Mouse (Mus musculus) limb, embryonic 14.5 days (tissue): ENCODE data around the gene Plxdc2. TPM values are rescaled to one million over a fixed set of nuclear protein-coding genes. Genes with fewer than 3 reads are reported as not detected.

Experiments used
- ATAC-seq: fragments of 200-750 bp; cut with Nextera tagmentation; 2 replicates; pipeline ENCODE4 v1.8.0; 2017; ENCODE audit warnings: low read depth, moderate number of reproducible peaks, moderate TSS enrichment; ENCODE audit not compliant: low FRiP score
- DNase-seq: peaks from one replicate; pipeline ENCODE4 v3.0.0-alpha.2; 2015; ENCODE audit warnings: low spot score
- H3K27ac ChIP-seq: fragments of 300-500 bp; sonication (generic); replicated peaks from 2 replicates; pipeline ENCODE4 v1.5.1; 2014; ENCODE audit warnings: low read depth, mild to moderate bottlenecking, low read length, moderate library complexity, mixed read lengths
- H3K27me3 ChIP-seq: fragments of 300-500 bp; sonication (generic); 2 replicates; pipeline ENCODE4 v1.6.1; 2014; ENCODE audit warnings: low read length, mixed read lengths; ENCODE audit not compliant: control insufficient read depth, insufficient read depth
- H3K36me3 ChIP-seq: fragments of 300-500 bp; sonication (generic); 2 replicates; pipeline ENCODE4 v1.6.1; 2014; ENCODE audit warnings: mild to moderate bottlenecking, low read length, moderate library complexity, mixed read lengths; ENCODE audit not compliant: control insufficient read depth, insufficient read depth
- H3K4me1 ChIP-seq: fragments of 300-500 bp; sonication (generic); 2 replicates; pipeline ENCODE4 v1.6.1; 2014; ENCODE audit warnings: antibody characterized with exemption, low read length, mixed read lengths; ENCODE audit not compliant: control insufficient read depth, insufficient read depth
- H3K4me2 ChIP-seq: fragments of 300-500 bp; sonication (generic); replicated peaks from 2 replicates; pipeline ENCODE4 v1.6.1; 2014; ENCODE audit warnings: low read depth, mild to moderate bottlenecking, low read length, moderate library complexity; ENCODE audit not compliant: severe bottlenecking
- H3K4me3 ChIP-seq: fragments of 300-500 bp; sonication (generic); replicated peaks from 2 replicates; pipeline ENCODE4 v1.5.1; 2014; ENCODE audit warnings: low read length
- H3K9ac ChIP-seq: fragments of 300-500 bp; sonication (generic); 2 replicates; pipeline ENCODE4 v1.6.1; 2014; ENCODE audit warnings: mild to moderate bottlenecking, low read depth, low read length, moderate library complexity; ENCODE audit not compliant: severe bottlenecking
- H3K9me3 ChIP-seq: fragments of 300-500 bp; sonication (generic); 2 replicates; pipeline ENCODE4 v1.6.1; 2016; ENCODE audit warnings: low read length; ENCODE audit not compliant: control insufficient read depth
- POLR2A ChIP-seq: fragments of 200-500 bp; IDR thresholded peaks from 2 replicates; pipeline ENCODE4 v1.8.0; 2012; ENCODE audit warnings: inconsistent platforms, mild to moderate bottlenecking, moderate library complexity, borderline replicate concordance; ENCODE audit not compliant: insufficient read depth, insufficient read length; ENCODE audit errors: extremely low read depth
- polyA plus RNA-seq, 2 experiments: library from polyadenylated mRNA; depleted of rRNA in 1 of 2; stranded (reverse) in 1 of 2; unstranded in 1 of 2; fragments of >200 nt; fragmentation: Nextera tagmentation in 1 of 2; extraction: Ambion mirVana in 1 of 2; gene quantifications; 2 replicates each; pipeline versions ENCODE4 v1.2.1 to v1.2.3; 2012 to 2014

The Plxdc2 gene
- polyA plus RNA-seq, 2 experiments, result 18.2 to 46.3 TPM

- Histone ChIP-seq H3K4me3 (no peak overlapping the region), H3K27ac (no peak overlapping the region), H3K9ac (no peak overlapping the region), H3K27me3 (no peaks in the 10 kb centered on the region), H3K36me3 (no peaks in the 10 kb centered on the region), H3K4me1 (no peaks in the 10 kb centered on the region), H3K4me2 (no peak overlapping the region), H3K9me3 (no peaks in the 10 kb centered on the region)
- DNase-seq (no peak), ATAC-seq (no peak)
- no peak for TF ChIP-seq POLR2A
These were observed 439.2 kb downstream of the Plxdc2 start for GRCm38 (mm10) chr2:16795283-16795682.
